Mouse (Mus musculus): ENCODE measurements at regions not wholly inside any gene's neighbourhood (a gene's known extent, or its start where the extent isn't known, plus 50 kb on each side); places are given as distances from the start of the nearest gene placed in this dataset.

DNA sequence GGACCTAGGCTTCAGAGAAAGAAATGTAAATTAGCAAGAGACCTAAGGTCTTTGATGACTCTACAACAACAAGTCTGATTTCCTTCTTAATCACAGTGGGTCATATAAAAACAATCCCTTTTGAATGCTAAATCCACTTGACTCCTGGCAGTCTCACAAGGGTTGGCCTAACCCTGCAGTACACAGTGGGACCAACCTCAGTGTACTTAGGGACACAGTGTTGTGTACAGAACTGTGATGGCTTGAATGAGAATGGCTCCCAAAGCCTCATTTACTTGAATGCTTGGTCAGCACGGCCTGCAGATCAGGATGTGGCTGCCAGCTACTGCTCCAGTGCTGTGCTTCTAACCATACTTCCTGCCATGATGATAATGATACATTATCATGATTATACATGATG lies 185.2 kb downstream of the Opa1 start:
- no peak for TF ChIP-seq CTCF (conservative IDR thresholded peaks at IDR 0.05; ENCODE audit: insufficient read depth, insufficient read length, low read depth, low read length)
- TF ChIP-seq POLR2A (IDR thresholded peaks at IDR 0.05; ENCODE audit: low read depth, low read length) = no peak

All from kidney, adult 2 months (tissue).